ENCODE assay signal across 10 mouse cellular contexts in the genomic region with DNA sequence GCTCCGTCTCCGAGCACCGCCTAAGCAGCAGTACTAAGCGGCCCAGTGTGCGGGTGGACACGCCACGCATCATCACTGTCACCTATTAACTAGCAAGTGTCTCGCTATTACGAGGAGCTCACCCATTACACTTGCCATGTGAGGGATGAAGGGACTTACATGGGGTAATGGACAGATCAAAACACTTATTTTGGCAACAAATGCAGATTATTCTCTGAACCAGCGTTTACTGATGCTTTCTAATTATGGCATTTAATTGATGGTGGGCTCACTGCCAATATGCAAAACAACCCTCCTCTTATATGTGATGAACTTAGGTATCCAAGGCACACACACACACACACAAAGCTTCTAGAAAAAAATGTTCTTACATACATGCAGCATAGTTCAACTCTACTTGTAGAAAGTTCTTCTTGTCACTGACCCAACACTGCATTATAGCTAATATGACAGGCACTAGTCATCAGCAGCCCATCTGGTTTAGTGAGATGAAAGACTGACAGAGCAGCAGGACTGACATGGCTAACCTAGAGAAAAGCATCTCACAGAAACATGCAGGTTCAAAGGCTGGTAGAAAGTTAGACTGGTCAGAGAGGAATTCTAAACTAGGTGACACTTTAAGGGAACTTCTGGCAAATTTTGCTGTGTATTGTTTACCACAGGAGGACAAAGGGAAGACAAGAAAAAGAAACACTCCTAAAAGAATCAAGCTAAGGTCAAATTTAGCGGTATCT. TPM values are rescaled to one million over a fixed set of nuclear protein-coding genes. Genes with fewer than 3 reads are reported as not detected.
A peak's percentile ranks its signal among the peaks of the same experiment; 100 is the strongest.
DNase-seq lines count a peak whose midpoint lies in the region; ATAC-seq lines count a peak whose summit lies in the region.
"Had no signal": no experiment of that assay in that cellular context is flagged by ENCODE, and none has a peak within 500 bp of the region (broad histone marks: within the 10 kb centered on the region; RNA-seq: fewer than 3 reads in every experiment).

No protein-coding gene starts in this region.

- ATAC-seq in liver, embryonic 11.5 days (replicated peaks; ENCODE audit: low FRiP score), result no peak
- no peak for ATAC-seq in neural tube, embryonic 13.5 days (ENCODE audit: low read depth)

- H3K9me3 ChIP-seq in liver, embryonic 11.5 days (ENCODE audit: control insufficient read depth, low read length), result no peaks in the 10 kb centered on the region
- H3K9me3 ChIP-seq in forebrain, embryonic 10.5 days, result no peaks in the 10 kb centered on the region
- H3K9me3 ChIP-seq in limb, embryonic 10.5 days (replicated peaks), result no peaks in the 10 kb centered on the region
- H3K9me3 ChIP-seq in neural tube, embryonic 13.5 days, result no peaks in the 10 kb centered on the region

- peak overlapping the region; percentile 100; the same call in 1 of the 2 replicates for H3K9ac ChIP-seq in liver, embryonic 11.5 days (ENCODE audit: low read depth, low read length)
- peak overlapping the region; percentile 100 for H3K9ac ChIP-seq in neural tube, embryonic 13.5 days

- H3K4me2 ChIP-seq in liver, embryonic 11.5 days, result peak overlapping the region; percentile 77
- peak overlapping the region; percentile 76 for H3K4me2 ChIP-seq in neural tube, embryonic 13.5 days

- peaks cover 60% of the 10 kb centered on the region for H3K4me1 ChIP-seq in liver, embryonic 11.5 days (replicated peaks; ENCODE audit: control insufficient read depth, insufficient read depth, low read length)
- H3K4me1 ChIP-seq in forebrain, embryonic 10.5 days, result peaks cover 55% of the 10 kb centered on the region
- H3K4me1 ChIP-seq in limb, embryonic 10.5 days, result peaks cover 38% of the 10 kb centered on the region
- H3K4me1 ChIP-seq in neural tube, embryonic 13.5 days (replicated peaks), result peaks cover 60% of the 10 kb centered on the region

- WGBS in liver, embryonic 11.5 days, result 89% methylated on average over 11 of the region's 11 CpGs
- 80% methylated on average over 11 of the region's 11 CpGs for WGBS in forebrain, embryonic 10.5 days
- WGBS in limb, embryonic 10.5 days, result 89% methylated on average over 11 of the region's 11 CpGs
- 21% methylated on average over 11 of the region's 11 CpGs for WGBS in neural tube, embryonic 13.5 days

- no peak for DNase-seq in liver, embryonic 11.5 days (ENCODE audit: low spot score)
- no peak for DNase-seq in liver
- no peak for DNase-seq in forebrain, embryonic 10.5 days (ENCODE audit: extremely low spot score, low spot score)
- no peak for DNase-seq in limb, embryonic 10.5 days (ENCODE audit: low spot score)
- DNase-seq in kidney, postnatal 10 days, result no peak
- no peak for DNase-seq in embryo, embryonic 9.5 days (ENCODE audit: extremely low spot score)
- DNase-seq in layer of hippocampus, adult 8-10 months (ENCODE audit: low spot score in 2 of 2), result no peak
- DNase-seq: lung, postnatal 10 days; thymus, postnatal 14 days had no signal

- no peaks in the 10 kb centered on the region for H3K36me3 ChIP-seq in liver, embryonic 11.5 days (ENCODE audit: control insufficient read depth, insufficient read depth, low read length)
- H3K36me3 ChIP-seq in forebrain, embryonic 10.5 days (replicated peaks), result peaks cover 3% of the 10 kb centered on the region
- peaks cover 11% of the 10 kb centered on the region; the same call in 1 of the 2 replicates for H3K36me3 ChIP-seq in limb, embryonic 10.5 days
- H3K36me3 ChIP-seq in neural tube, embryonic 13.5 days, result 0 out of 2 replicates have a peak, but pooled peaks cover 3% of the 10 kb centered on the region

- no peaks in the 10 kb centered on the region for H3K27me3 ChIP-seq in liver, embryonic 11.5 days (replicated peaks; ENCODE audit: control insufficient read depth, insufficient read depth, low read length)
- no peaks in the 10 kb centered on the region for H3K27me3 ChIP-seq in forebrain, embryonic 10.5 days (ENCODE audit: poor library complexity, severe bottlenecking)
- no peaks in the 10 kb centered on the region for H3K27me3 ChIP-seq in limb, embryonic 10.5 days (ENCODE audit: low read depth, poor library complexity, severe bottlenecking)
- no peaks in the 10 kb centered on the region for H3K27me3 ChIP-seq in neural tube, embryonic 13.5 days

- no peak overlapping the region for H3K27ac ChIP-seq in liver, embryonic 11.5 days (ENCODE audit: low read depth, low read length)
- H3K27ac ChIP-seq in forebrain, embryonic 10.5 days, result peak overlapping the region; percentile 99
- H3K27ac ChIP-seq in limb, embryonic 10.5 days, result peak overlapping the region; percentile 42; the same call in 1 of the 2 replicates
- peak overlapping the region; percentile 96 for H3K27ac ChIP-seq in neural tube, embryonic 13.5 days (replicated peaks)

- H3K4me3 ChIP-seq in liver, embryonic 11.5 days (ENCODE audit: low read depth, low read length), result peak overlapping the region; percentile 100
- peak overlapping the region; percentile 100 for H3K4me3 ChIP-seq in forebrain, embryonic 10.5 days
- peak overlapping the region; percentile 100 for H3K4me3 ChIP-seq in limb, embryonic 10.5 days
- H3K4me3 ChIP-seq in neural tube, embryonic 13.5 days, result peak overlapping the region; percentile 100

RNA-seq across cellular contexts. Expression of a gene that starts 2.5 kb away (rescaled TPM):
- polyA plus RNA-seq in liver, embryonic 11.5 days (2014; fragmentation: Nextera tagmentation; extraction: Ambion mirVana), result 49.2 and 53.8 TPM in 2 replicates
- 33.4 and 33.8 TPM in 2 replicates for polyA plus RNA-seq in forebrain, embryonic 10.5 days (2016; fragmentation: Nextera tagmentation; extraction: Ambion mirVana)
- polyA plus RNA-seq in limb, embryonic 10.5 days (2016; fragmentation: Nextera tagmentation; extraction: Ambion mirVana), result 54.8 and 63.9 TPM in 2 replicates
- 43.2 and 58.2 TPM in 2 replicates for polyA plus RNA-seq in neural tube, embryonic 13.5 days (2015; fragmentation: Nextera tagmentation; extraction: Ambion mirVana)
- total RNA-seq in layer of hippocampus, adult 8-10 months (2022), result 100 to 1,000 TPM; 149 to 174 (median 162) TPM

RNA-seq across cellular contexts. Expression of a gene that starts 23.2 kb away (rescaled TPM):
- 41.3 and 46.0 TPM in 2 replicates for polyA plus RNA-seq in liver, embryonic 11.5 days (2014; fragmentation: Nextera tagmentation; extraction: Ambion mirVana)
- polyA plus RNA-seq in forebrain, embryonic 10.5 days (2016; fragmentation: Nextera tagmentation; extraction: Ambion mirVana), result 53.9 and 56.8 TPM in 2 replicates
- 57.8 and 60.5 TPM in 2 replicates for polyA plus RNA-seq in limb, embryonic 10.5 days (2016; fragmentation: Nextera tagmentation; extraction: Ambion mirVana)
- 48.7 and 50.1 TPM in 2 replicates for polyA plus RNA-seq in neural tube, embryonic 13.5 days (2015; fragmentation: Nextera tagmentation; extraction: Ambion mirVana)
- total RNA-seq in layer of hippocampus, adult 8-10 months (2022), result 10 to 100 TPM; 51.8 to 64.2 (median 60.9) TPM
